Mouse (Mus musculus) adrenal gland, adult 2 months (tissue): ENCODE measurements around the gene Tamm41. TPM values are rescaled to one million over a fixed set of nuclear protein-coding genes. Genes with fewer than 3 reads are reported as not detected.
A peak's percentile ranks its signal among the peaks of the same experiment; 100 is the strongest.

Experiments
- DNase-seq: peaks from one replicate; pipeline ENCODE4 v3.0.0; 2021
- polyA plus RNA-seq: library from polyadenylated mRNA; depleted of rRNA; stranded (reverse); fragments of >200 nt; gene quantifications from 2 replicates; pipeline ENCODE4 v1.2.3, GENCODE M21; 2012
- total RNA-seq, 2 experiments: library from RNA; stranded (reverse); gene quantifications; 2 replicates each; pipeline ENCODE4 v1.2.3; 2021

The Tamm41 gene
- total and polyA plus RNA-seq, 3 experiments, result 14.2 to 32.0 (median 15.0) TPM

GRCm38 (mm10) chr6:114972988-114973387 is 64.7 kb downstream of the Tamm41 start:
- no peak for DNase-seq

- no peak for DNase-seq
Observed at GRCm38 (mm10) chr6:114970895-114971294, 66.8 kb downstream of the Tamm41 start.

- no peak for DNase-seq
Observed at GRCm38 (mm10) chr6:114970386-114970785, 67.3 kb downstream of the Tamm41 start.

GRCm38 (mm10) chr6:114969213-114970120 is 68.2 kb downstream of the Tamm41 start, which contains the start of gene Vgll4:
Vgll4 (minus strand) TSS chr6:114969994.
- peak; percentile 82 for DNase-seq

GRCm38 (mm10) chr6:114968361-114969212 is 69.1 kb downstream of the Tamm41 start:
- peak; percentile 84 for DNase-seq

- DNase-seq, result no peak
Observed at GRCm38 (mm10) chr6:114967623-114968022, 70.1 kb downstream of the Tamm41 start.

- DNase-seq, result no peak
Observed at GRCm38 (mm10) chr6:114966396-114967154, 71.1 kb downstream of the Tamm41 start.

- no peak for DNase-seq
Observed at GRCm38 (mm10) chr6:114965802-114966201, 71.9 kb downstream of the Tamm41 start.

GRCm38 (mm10) chr6:114965396-114965795 is 72.3 kb downstream of the Tamm41 start:
- DNase-seq, result no peak

- DNase-seq, result no peak
Observed at GRCm38 (mm10) chr6:114964235-114964634, 73.4 kb downstream of the Tamm41 start.

- DNase-seq, result no peak
Observed at GRCm38 (mm10) chr6:114963636-114964035, 74.0 kb downstream of the Tamm41 start.

- DNase-seq, result no peak
Observed at GRCm38 (mm10) chr6:114961276-114962068, 76.2 kb downstream of the Tamm41 start.

- DNase-seq, result no peak
Observed at GRCm38 (mm10) chr6:114959012-114959398, 78.7 kb downstream of the Tamm41 start.

GRCm38 (mm10) chr6:114958249-114959011 is 79.2 kb downstream of the Tamm41 start:
- no peak for DNase-seq

GRCm38 (mm10) chr6:114957756-114958155 is 79.9 kb downstream of the Tamm41 start:
- no peak for DNase-seq

GRCm38 (mm10) chr6:114954496-114954895 is 83.2 kb downstream of the Tamm41 start:
- DNase-seq, result no peak
